Mouse (Mus musculus): ENCODE measurements around the gene Cyfip2.

Gene Cyfip2

GRCm38 (mm10) chr11:46312523-46313035 is at the start of gene Cyfip2:
Gene Cyfip2, minus strand, starts transcription at chr11:46312859.
- DNase-seq = peak; percentile 81

- DNase-seq = no peak
These were observed 48.5 kb upstream of the Cyfip2 start for GRCm38 (mm10) chr11:46360991-46361665.

DNA sequence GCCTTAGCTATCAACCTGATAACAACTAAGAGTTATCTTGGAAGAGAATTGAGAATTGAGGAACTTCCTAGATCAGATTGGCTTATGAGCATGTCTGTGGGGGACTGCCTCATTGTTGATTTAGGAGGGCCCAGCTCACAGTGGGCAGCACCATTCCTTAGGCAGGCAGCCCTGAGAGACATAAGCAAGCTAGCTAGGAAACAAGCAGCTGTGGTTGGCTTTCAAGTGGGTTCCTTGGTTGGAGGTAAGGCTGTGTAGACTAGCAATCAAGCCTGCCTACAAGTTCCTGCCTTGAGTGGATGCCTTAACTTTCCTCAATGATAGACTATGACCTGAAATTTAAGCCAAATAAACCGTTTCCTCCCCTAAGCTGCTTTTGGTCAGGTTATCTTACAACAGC is 45.7 kb upstream of the Cyfip2 start:
- DNase-seq = no peak

DNA sequence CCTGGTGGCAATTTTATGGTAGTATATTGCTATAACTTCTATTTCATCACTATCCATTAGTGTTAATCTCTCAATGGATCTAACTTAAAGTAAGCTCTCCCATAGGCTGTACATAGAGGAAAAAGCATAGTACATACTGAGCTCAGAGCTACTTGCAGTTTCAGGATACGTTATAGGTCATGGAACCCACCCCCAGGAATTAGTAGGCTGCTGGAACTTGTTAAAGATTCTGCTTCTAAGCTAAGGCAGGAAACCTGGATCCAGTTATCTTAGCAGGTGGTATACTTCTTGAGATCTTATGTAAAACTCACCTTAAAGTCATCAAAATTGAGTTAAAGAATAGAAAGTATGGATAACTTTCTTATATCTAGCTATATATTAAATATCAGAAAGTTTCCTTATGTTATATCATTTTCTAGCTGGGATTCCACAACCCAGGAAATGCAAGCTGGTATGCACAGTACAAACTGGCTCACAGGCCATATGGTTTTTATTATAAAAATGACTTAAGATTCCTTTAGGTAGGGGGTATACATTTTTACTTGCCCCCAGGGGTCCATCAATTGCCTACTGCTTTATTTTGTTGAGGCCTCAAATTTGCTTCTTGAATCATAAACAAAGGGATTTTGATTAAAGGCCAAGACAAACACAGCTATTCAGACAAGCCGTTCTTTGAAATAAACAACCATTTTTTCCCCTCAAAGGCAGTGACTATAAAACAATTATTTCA is 37.2 kb upstream of the Cyfip2 start:
- no peak for DNase-seq

DNA sequence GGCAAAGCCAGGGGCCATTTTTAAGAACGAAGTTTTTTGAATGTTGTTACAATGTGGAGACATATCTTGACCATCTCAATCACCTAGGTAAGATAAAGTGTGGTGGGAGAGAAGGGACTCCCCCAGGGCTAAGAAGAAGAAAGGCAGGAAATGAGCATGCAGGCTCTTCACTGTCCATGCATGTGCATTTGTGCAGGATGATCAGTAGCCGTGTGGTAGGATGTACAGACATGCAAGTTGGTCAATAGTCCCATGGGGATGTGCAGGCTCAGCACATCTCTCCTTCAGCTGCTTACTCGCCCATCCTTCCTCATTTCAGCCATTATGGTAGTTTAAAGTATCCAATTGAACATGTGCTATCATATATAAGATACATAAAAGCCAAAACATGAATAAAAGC is 35.8 kb upstream of the Cyfip2 start:
- no peak for DNase-seq

DNA sequence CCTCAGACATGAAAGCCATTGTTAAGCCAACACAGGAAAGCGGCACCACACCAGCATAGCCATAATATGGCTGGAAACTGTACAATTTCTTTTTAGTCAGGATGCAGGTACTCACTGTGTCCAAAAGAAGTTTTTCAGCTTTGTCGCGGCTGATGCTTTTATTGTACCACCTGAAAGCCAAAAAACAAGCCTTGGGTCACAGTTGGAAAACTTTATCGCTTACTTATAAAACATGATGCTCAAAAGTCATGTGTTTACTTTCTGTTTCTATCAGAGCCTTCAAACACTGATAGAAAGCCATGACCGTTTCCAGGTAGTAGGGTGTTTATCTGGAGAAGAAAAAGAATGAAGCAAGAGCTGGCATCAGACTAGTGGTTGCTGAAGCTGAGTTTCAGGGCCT is 35.1 kb upstream of the Cyfip2 start:
- no peak for DNase-seq

DNA sequence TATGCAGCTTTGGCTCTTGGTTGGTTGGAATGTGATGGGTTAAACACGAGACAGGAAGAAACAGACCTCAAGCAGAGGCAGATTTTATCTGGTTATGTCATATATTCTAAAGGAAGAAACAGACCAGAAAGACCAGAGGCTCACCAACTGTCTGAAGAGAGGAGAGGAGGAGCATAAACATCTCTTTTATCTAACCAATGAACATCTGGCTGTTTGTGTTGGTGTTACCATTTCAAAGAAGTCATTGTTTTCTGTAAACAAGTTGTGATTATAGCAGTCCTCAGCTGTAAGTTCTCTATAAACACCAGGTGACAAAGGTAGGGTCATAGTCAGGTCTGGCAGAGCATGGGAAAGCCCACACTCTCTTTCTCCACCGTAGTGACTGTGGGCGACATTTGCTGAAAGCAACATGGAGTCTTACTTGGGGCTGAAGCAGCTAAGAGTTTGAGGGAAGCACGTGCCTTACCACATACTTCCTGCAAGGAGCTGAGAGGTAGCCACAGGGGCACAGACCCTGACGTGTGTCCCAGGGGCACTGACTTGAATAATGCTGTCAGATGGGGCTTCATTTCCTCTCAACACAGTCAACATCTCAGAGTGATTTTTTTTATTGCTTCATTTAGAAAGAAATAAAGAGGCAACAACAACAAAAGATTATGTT is 31.4 kb upstream of the Cyfip2 start:
- DNase-seq = no peak

- DNase-seq = no peak
These were observed 29.3 kb upstream of the Cyfip2 start for GRCm38 (mm10) chr11:46341960-46342359.

GRCm38 (mm10) chr11:46336020-46336419 is 23.4 kb upstream of the Cyfip2 start:
- no peak for DNase-seq

- DNase-seq = no peak
These were observed 19.6 kb upstream of the Cyfip2 start for GRCm38 (mm10) chr11:46332217-46332616.

DNA sequence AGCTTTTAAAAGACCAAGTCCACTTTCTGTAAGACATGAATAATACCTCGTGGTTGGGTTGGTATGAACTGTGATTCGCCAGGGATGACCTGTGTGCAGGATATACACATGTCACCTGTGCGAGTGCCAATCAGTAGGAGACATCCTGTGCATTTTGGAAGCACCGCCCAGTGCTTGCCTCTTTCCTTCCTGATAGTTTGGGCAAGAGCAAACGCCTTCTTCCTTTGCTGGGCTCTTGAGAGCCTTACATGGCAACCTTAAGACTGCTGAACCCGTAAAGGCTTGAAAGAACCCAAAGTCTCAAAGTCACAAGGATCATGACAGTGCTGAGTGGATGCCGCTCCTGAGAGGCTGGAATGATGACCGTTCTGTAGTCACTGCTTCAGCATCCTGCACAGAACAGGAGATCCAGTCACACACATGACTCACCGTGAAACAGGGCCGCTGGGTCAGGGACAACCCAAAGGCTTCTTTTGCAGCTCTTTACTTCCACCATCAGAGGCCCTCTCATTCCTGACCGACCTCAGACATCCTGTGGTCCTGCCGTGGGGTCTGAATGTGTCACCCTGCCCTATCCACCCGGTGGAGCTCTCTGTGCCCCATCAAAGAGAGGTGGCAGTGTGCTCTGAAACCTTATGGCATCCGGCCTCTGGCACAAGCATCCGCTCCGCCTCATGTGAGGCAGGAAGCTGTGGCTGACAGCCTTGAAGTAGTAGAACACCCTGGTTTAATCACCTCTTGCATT is 13.8 kb upstream of the Cyfip2 start:
- no peak for DNase-seq

DNA sequence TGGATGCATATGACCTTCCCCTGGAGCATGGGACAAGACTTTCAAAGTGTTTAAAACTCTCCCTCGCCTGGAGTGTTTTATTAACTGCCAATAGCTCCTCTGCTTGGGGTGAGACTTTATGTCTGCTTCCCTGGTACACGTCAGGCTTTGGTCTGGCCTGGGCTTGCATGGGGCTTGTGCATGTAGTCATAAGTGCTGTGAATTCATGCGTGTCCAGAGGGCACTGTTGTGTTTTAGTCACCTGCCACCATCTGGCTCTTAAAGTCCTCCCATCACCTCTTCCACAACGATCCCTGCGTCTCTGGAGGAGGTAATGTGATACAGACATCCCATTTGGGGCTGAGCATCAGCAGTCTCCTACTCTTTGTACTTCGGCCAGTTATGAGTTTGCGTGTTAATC is 8.9 kb upstream of the Cyfip2 start:
- no peak for DNase-seq

GRCm38 (mm10) chr11:46314534-46314933 is 1.9 kb upstream of the Cyfip2 start:
- DNase-seq = no peak

GRCm38 (mm10) chr11:46313851-46314250 is 1.2 kb upstream of the Cyfip2 start:
- DNase-seq = no peak

DNA sequence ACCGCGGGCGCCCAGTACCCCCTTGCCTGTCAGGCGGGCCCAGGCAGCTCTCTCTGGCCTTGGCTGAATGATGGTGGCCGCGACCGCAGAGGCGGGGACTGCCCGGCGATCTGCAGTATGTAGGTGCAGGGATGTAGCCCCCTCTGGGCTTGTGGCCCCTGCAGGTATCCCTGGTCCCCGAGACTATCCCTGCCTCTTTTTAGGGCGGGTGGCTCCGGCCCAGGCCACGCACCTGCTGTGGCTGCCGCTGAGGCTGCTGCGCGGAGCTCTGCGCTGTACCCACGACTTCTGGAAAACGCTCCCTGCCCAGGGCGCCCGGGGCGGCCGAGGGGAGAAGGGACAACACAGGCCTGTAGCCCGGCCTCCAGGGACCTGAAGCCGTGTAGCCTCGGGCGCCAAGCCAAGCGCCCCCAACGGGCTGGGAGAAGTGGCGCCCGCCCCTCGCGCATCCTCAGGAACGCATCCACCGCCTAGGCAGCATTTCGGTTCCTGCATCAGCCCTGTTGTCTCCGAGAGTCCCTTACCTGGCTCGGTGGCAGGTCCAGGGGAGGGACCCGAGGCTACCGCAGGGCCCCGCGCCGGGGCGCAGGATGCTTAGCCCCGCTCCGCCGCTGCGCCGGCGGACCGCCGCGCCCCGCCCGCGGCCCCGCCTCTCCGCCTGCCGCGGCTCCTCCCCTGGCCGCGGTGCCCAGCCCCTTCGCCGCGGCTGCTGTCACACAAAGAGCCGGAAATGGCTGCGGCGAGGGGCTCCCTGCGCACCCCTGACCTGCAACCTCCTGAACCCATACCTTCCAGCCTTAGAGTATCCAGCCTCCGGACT is 746 bp downstream of the Cyfip2 start:
- peak; percentile 81 for DNase-seq

- DNase-seq = peak; percentile 79
These were observed 1.4 kb downstream of the Cyfip2 start for GRCm38 (mm10) chr11:46311181-46311702.

GRCm38 (mm10) chr11:46310647-46311063 is 2.0 kb downstream of the Cyfip2 start:
- no peak for DNase-seq

DNA sequence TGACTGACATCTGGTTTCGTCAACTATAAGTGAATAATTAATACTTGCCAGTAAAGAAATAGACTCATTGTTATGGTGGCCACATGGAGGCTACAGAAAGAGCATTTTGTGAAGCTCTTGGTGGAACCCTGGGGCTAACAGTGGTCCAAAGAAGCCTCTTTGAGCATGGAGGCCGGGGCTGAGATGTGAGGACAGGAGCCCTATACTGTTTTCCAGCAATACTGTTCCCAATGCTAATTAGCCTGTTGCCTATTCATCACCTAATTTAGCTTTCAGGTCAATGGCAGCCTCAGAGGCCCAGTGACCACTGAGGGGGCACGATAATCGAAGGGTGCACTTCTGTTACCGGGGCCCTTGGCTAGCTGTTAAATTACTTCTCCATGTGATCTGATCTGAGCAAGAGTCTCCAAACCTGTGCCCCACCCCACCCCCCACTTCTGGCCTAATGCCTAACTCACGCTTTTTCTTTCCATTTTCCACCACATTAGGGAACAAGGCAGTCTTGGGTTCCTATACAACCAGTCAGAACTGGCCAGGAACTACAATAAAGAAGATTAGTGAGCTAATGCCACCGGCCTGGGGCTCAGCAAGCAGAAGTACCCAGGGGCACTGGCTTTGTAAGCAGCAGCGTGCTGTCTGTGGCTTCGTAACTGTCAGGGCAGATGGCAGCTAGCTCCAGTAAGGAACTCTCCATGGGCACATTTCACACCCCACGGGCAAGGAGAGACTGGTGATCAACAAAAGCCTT is 2.7 kb downstream of the Cyfip2 start:
- DNase-seq = peak; percentile 78

GRCm38 (mm10) chr11:46309111-46309741 is 3.4 kb downstream of the Cyfip2 start:
- DNase-seq = peak; percentile 73

DNA sequence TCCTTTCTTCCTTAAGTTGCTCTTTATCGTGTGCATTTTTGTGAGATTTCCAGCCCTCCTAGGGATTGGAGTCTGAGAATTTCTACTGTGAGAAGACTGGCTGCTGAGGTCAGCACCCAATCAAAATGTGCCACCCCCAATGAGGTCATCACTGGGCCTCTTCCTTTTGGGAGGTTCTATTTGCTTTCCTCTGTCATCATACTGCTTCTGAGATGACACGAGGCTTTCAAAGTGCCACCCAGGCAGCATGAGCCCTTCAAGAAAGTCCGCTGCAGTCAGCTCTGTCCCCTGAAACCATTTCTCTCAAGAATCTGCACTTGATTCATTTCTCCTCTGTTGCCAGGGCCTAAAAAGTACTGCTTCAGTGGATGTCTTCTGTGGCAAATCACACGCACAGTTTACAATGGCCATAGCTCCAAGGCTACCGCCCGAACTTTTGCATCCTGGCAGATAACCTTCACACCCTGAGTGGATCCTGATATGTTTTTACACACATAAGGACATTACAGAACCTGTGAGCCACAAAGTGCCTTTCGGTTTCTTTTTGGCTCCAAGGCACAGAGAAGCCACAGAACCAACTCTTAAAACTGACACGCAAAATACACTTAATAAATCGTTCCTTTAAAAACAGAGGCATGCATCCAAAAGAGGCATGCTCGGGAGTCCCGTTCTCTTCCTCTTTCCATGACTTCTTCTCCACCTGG is 4.2 kb downstream of the Cyfip2 start:
- peak; percentile 42 for DNase-seq

All from cerebellum, adult 9-11 months (tissue).